Mouse (Mus musculus): ENCODE measurements around the gene Sgpl1. TPM values are rescaled to one million over a fixed set of nuclear protein-coding genes. Genes with fewer than 3 reads are reported as not detected.

The Sgpl1 gene
- polyA plus RNA-seq, 1 experiment from 2014 or later = 65.5 TPM

GRCm38 (mm10) chr10:61075607-61076006 is 71.9 kb downstream of the Sgpl1 start:
- Histone ChIP-seq H3K36me3 (no peaks in the 10 kb centered on the region), H3K9me3 (no peaks in the 10 kb centered on the region), H3K27ac (replicated peaks) (no peak overlapping the region), H3K4me3 (no peak overlapping the region), H3K4me2 (no peak overlapping the region), H3K27me3 (no peaks in the 10 kb centered on the region; the same call in 1 of the 2 replicates), H3K9ac (no peak overlapping the region), H3K4me1 (replicated peaks) (peaks cover 8% of the 10 kb centered on the region; the same call in 1 of the 2 replicates)
- ATAC-seq (ENCODE audit: low read depth) = no peak
- 93% methylated on average over 3 of the region's 3 CpGs for WGBS

GRCm38 (mm10) chr10:61074643-61075042 is 72.9 kb downstream of the Sgpl1 start:
- no peaks in the 10 kb centered on the region for H3K36me3 ChIP-seq
- WGBS = 0% methylated on average over 1 of the region's 1 CpGs
- H3K27ac ChIP-seq (replicated peaks) = no peak overlapping the region
- H3K27me3 ChIP-seq = no peaks in the 10 kb centered on the region; the same call in 1 of the 2 replicates
- H3K4me3 ChIP-seq = no peak overlapping the region
- H3K4me1 ChIP-seq (replicated peaks) = peaks cover 3% of the 10 kb centered on the region
- no peak overlapping the region for H3K4me2 ChIP-seq
- ATAC-seq (ENCODE audit: low read depth) = no peak
- no peak overlapping the region for H3K9ac ChIP-seq
- H3K9me3 ChIP-seq = no peaks in the 10 kb centered on the region

- Histone ChIP-seq H3K9ac (no peak overlapping the region), H3K36me3 (no peaks in the 10 kb centered on the region), H3K9me3 (no peaks in the 10 kb centered on the region), H3K27ac (replicated peaks) (no peak overlapping the region), H3K4me1 (replicated peaks) (peaks cover 15% of the 10 kb centered on the region), H3K4me2 (no peak overlapping the region), H3K27me3 (no peaks in the 10 kb centered on the region; the same call in 1 of the 2 replicates), H3K4me3 (no peak overlapping the region)
- 0 out of 2 replicates have a peak, but pooled peaks have one; percentile 9 for ATAC-seq (ENCODE audit: low read depth)
- WGBS = 15% methylated on average over 16 of the region's 16 CpGs
Measured at GRCm38 (mm10) chr10:61072324-61072723, 75.2 kb downstream of the Sgpl1 start.

GRCm38 (mm10) chr10:61069248-61069647 is 78.3 kb downstream of the Sgpl1 start:
- H3K27ac ChIP-seq (replicated peaks) = no peak overlapping the region; the same call in 1 of the 2 replicates
- no peak overlapping the region for H3K4me3 ChIP-seq
- H3K27me3 ChIP-seq = no peaks in the 10 kb centered on the region; the same call in 1 of the 2 replicates
- H3K9me3 ChIP-seq = no peaks in the 10 kb centered on the region
- no peaks in the 10 kb centered on the region for H3K36me3 ChIP-seq
- peak overlapping the region; percentile 23 for H3K9ac ChIP-seq
- peak; percentile 7; the same call in 1 of the 2 replicates for ATAC-seq (ENCODE audit: low read depth)
- peaks cover 26% of the 10 kb centered on the region for H3K4me1 ChIP-seq (replicated peaks)
- WGBS = 4% methylated on average over 13 of the region's 13 CpGs
- peak overlapping the region; percentile 35 for H3K4me2 ChIP-seq

- Histone ChIP-seq H3K9ac (peak overlapping the region; percentile 23), H3K36me3 (no peaks in the 10 kb centered on the region), H3K4me3 (no peak overlapping the region), H3K4me2 (peak overlapping the region; percentile 35), H3K4me1 (replicated peaks) (peaks cover 30% of the 10 kb centered on the region), H3K27ac (replicated peaks) (no peak overlapping the region; the same call in 1 of the 2 replicates), H3K27me3 (no peaks in the 10 kb centered on the region; the same call in 1 of the 2 replicates), H3K9me3 (no peaks in the 10 kb centered on the region)
- 3% methylated on average over 8 of the region's 8 CpGs for WGBS
- ATAC-seq (ENCODE audit: low read depth) = peak; percentile 44
Measured at GRCm38 (mm10) chr10:61068436-61069192, 78.9 kb downstream of the Sgpl1 start.

- ATAC-seq (ENCODE audit: low read depth) = no peak
- Histone ChIP-seq H3K4me1 (replicated peaks) (peaks cover 30% of the 10 kb centered on the region), H3K36me3 (no peaks in the 10 kb centered on the region), H3K4me2 (no peak overlapping the region), H3K4me3 (no peak overlapping the region), H3K9me3 (no peaks in the 10 kb centered on the region), H3K27ac (replicated peaks) (no peak overlapping the region), H3K27me3 (no peaks in the 10 kb centered on the region), H3K9ac (0 out of 2 replicates have a peak overlapping the region, but pooled peaks have one; percentile 26)
- WGBS = 49% methylated on average over 13 of the region's 13 CpGs
Measured at GRCm38 (mm10) chr10:61065287-61066005, 82.1 kb downstream of the Sgpl1 start.

GRCm38 (mm10) chr10:61064635-61065034 is 82.9 kb downstream of the Sgpl1 start:
- WGBS = 12% methylated on average over 8 of the region's 8 CpGs
- no peaks in the 10 kb centered on the region for H3K36me3 ChIP-seq
- H3K27me3 ChIP-seq = no peaks in the 10 kb centered on the region
- H3K4me1 ChIP-seq (replicated peaks) = peaks cover 33% of the 10 kb centered on the region
- no peaks in the 10 kb centered on the region for H3K9me3 ChIP-seq
- ATAC-seq (ENCODE audit: low read depth) = no peak
- no peak overlapping the region for H3K9ac ChIP-seq
- no peak overlapping the region for H3K4me2 ChIP-seq
- no peak overlapping the region for H3K27ac ChIP-seq (replicated peaks)
- H3K4me3 ChIP-seq = no peak overlapping the region

GRCm38 (mm10) chr10:61063271-61063864 is 84.1 kb downstream of the Sgpl1 start:
- Histone ChIP-seq H3K4me3 (no peak overlapping the region), H3K27me3 (no peaks in the 10 kb centered on the region), H3K36me3 (no peaks in the 10 kb centered on the region), H3K4me1 (replicated peaks) (peaks cover 24% of the 10 kb centered on the region), H3K4me2 (no peak overlapping the region), H3K27ac (replicated peaks) (no peak overlapping the region), H3K9me3 (no peaks in the 10 kb centered on the region), H3K9ac (no peak overlapping the region)
- ATAC-seq (ENCODE audit: low read depth) = no peak
- 60% methylated on average over 10 of the region's 10 CpGs for WGBS

GRCm38 (mm10) chr10:61059543-61060110 is 87.9 kb downstream of the Sgpl1 start:
- WGBS = 37% methylated on average over 6 of the region's 6 CpGs

GRCm38 (mm10) chr10:61059101-61059500 is 88.4 kb downstream of the Sgpl1 start:
- Histone ChIP-seq H3K9ac (no peak overlapping the region), H3K27ac (replicated peaks) (no peak overlapping the region), H3K4me2 (no peak overlapping the region), H3K9me3 (no peaks in the 10 kb centered on the region), H3K27me3 (no peaks in the 10 kb centered on the region), H3K4me1 (replicated peaks) (peaks cover 11% of the 10 kb centered on the region; the same call in 1 of the 2 replicates), H3K36me3 (no peaks in the 10 kb centered on the region), H3K4me3 (no peak overlapping the region)
- no CpG with 5 or more reads among the region's 1 CpGs for whole genome bisulfite sequencing
- no peak for ATAC-seq (ENCODE audit: low read depth)

More at GRCm38 (mm10) chr10:61059543-61060110, 87.9 kb downstream of the Sgpl1 start:
- Histone ChIP-seq H3K9me3 (no peaks in the 10 kb centered on the region), H3K4me2 (no peak overlapping the region), H3K27me3 (no peaks in the 10 kb centered on the region), H3K36me3 (no peaks in the 10 kb centered on the region), H3K4me1 (replicated peaks) (peaks cover 13% of the 10 kb centered on the region; the same call in 1 of the 2 replicates), H3K9ac (no peak overlapping the region), H3K27ac (replicated peaks) (no peak overlapping the region), H3K4me3 (no peak overlapping the region)
- peak; percentile 41; the same call in 1 of the 2 replicates for ATAC-seq (ENCODE audit: low read depth)

- Histone ChIP-seq H3K4me1 (replicated peaks) (peaks cover 9% of the 10 kb centered on the region; the same call in 1 of the 2 replicates), H3K9me3 (no peaks in the 10 kb centered on the region), H3K27ac (replicated peaks) (no peak overlapping the region), H3K9ac (no peak overlapping the region), H3K4me3 (no peak overlapping the region), H3K27me3 (0 out of 2 replicates have a peak, but pooled peaks cover 5% of the 10 kb centered on the region), H3K4me2 (no peak overlapping the region), H3K36me3 (no peaks in the 10 kb centered on the region)
- ATAC-seq (ENCODE audit: low read depth) = no peak
- WGBS = 94% methylated on average over 7 of the region's 7 CpGs
Measured at GRCm38 (mm10) chr10:61056661-61057060, 90.8 kb downstream of the Sgpl1 start.

All from neural tube, embryonic 13.5 days (tissue).